Mouse (Mus musculus): ENCODE measurements around the gene Rem2. TPM values are rescaled to one million over a fixed set of nuclear protein-coding genes. Genes with fewer than 3 reads are reported as not detected.

Gene Rem2
- polyA plus RNA-seq, 1 experiment from 2014 or later = 2.1 TPM

GRCm38 (mm10) chr14:54499330-54499729, 23.4 kb downstream of the Rem2 start:
- no peak overlapping the region for H3K4me2 ChIP-seq
- 65% methylated on average over 2 of the region's 2 CpGs for whole genome bisulfite sequencing
- ATAC-seq (ENCODE audit: insufficient number of reproducible peaks, insufficient read depth, low FRiP score, low TSS enrichment, low read depth) = no peak

DNA sequence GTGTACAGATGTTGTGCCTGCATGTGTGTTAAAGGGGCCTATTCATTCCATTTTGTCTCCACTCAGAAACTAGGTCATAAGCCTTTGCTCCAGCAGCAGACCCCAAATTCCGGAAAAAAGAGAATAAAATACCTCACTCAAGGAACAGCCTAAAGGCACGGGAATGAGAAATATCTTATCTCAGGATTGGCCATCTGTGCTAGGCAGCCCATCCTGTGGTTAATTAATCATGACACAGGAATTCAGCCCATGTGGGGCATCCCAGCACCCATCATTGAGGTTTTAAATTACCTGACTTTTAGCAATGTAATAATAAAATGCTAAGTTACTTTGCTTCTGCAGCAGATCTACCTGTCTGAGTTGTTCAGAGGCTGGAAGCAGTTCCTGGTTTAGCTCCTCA, 25.5 kb downstream of the Rem2 start:
- H3K36me3 ChIP-seq = peaks cover 4% of the 10 kb centered on the region
- peaks cover 4% of the 10 kb centered on the region; the same call in 1 of the 2 replicates for H3K9me3 ChIP-seq
- WGBS = 57% methylated on average over 2 of the region's 2 CpGs
- no peak overlapping the region for H3K4me3 ChIP-seq
- no peak overlapping the region for H3K9ac ChIP-seq
- no peaks in the 10 kb centered on the region for H3K27me3 ChIP-seq
- H3K4me2 ChIP-seq = no peak overlapping the region
- H3K27ac ChIP-seq = no peak overlapping the region
- no peaks in the 10 kb centered on the region for H3K4me1 ChIP-seq
- ATAC-seq (ENCODE audit: insufficient number of reproducible peaks, insufficient read depth, low FRiP score, low TSS enrichment, low read depth) = no peak

More at GRCm38 (mm10) chr14:54499330-54499729, 23.4 kb downstream of the Rem2 start:
- Histone ChIP-seq H3K4me1 (no peaks in the 10 kb centered on the region), H3K27ac (no peak overlapping the region), H3K9me3 (peaks cover 4% of the 10 kb centered on the region; the same call in 1 of the 2 replicates), H3K4me3 (no peak overlapping the region), H3K36me3 (no peaks in the 10 kb centered on the region), H3K9ac (no peak overlapping the region), H3K27me3 (0 out of 2 replicates have a peak, but pooled peaks cover 3% of the 10 kb centered on the region)

- no peak overlapping the region for H3K4me2 ChIP-seq
- WGBS = 78% methylated on average over 2 of the region's 2 CpGs
- H3K27me3 ChIP-seq = no peaks in the 10 kb centered on the region
- H3K36me3 ChIP-seq = peaks cover 21% of the 10 kb centered on the region
- ATAC-seq (ENCODE audit: insufficient number of reproducible peaks, insufficient read depth, low FRiP score, low TSS enrichment, low read depth) = no peak
- H3K4me3 ChIP-seq = no peak overlapping the region
- H3K27ac ChIP-seq = no peak overlapping the region
- no peak overlapping the region for H3K9ac ChIP-seq
- H3K4me1 ChIP-seq = no peaks in the 10 kb centered on the region
- H3K9me3 ChIP-seq = peaks cover 4% of the 10 kb centered on the region; the same call in 1 of the 2 replicates
Observed at GRCm38 (mm10) chr14:54503092-54503491, 27.2 kb downstream of the Rem2 start.

GRCm38 (mm10) chr14:54509774-54510173, 33.9 kb downstream of the Rem2 start:
- Histone ChIP-seq H3K36me3 (peaks cover 88% of the 10 kb centered on the region), H3K4me2 (no peak overlapping the region), H3K4me1 (no peaks in the 10 kb centered on the region), H3K4me3 (no peak overlapping the region), H3K9ac (no peak overlapping the region), H3K27ac (no peak overlapping the region), H3K27me3 (no peaks in the 10 kb centered on the region), H3K9me3 (peaks cover 7% of the 10 kb centered on the region; the same call in 1 of the 2 replicates)
- 89% methylated on average over 9 of the region's 9 CpGs for WGBS
- ATAC-seq (ENCODE audit: insufficient number of reproducible peaks, insufficient read depth, low FRiP score, low TSS enrichment, low read depth) = no peak

GRCm38 (mm10) chr14:54516710-54517310, 40.9 kb downstream of the Rem2 start:
- peaks cover 35% of the 10 kb centered on the region for H3K36me3 ChIP-seq
- peaks cover 7% of the 10 kb centered on the region; the same call in 1 of the 2 replicates for H3K9me3 ChIP-seq
- WGBS = 4% methylated on average over 17 of the region's 17 CpGs
- no peaks in the 10 kb centered on the region for H3K27me3 ChIP-seq
- no peak overlapping the region; the same call in 1 of the 2 replicates for H3K27ac ChIP-seq
- peaks cover 20% of the 10 kb centered on the region for H3K4me1 ChIP-seq
- peak overlapping the region; percentile 82 for H3K9ac ChIP-seq
- ATAC-seq (ENCODE audit: insufficient number of reproducible peaks, insufficient read depth, low FRiP score, low TSS enrichment, low read depth) = peak; percentile 40
- H3K4me3 ChIP-seq = peak overlapping the region; percentile 68
- H3K4me2 ChIP-seq = peak overlapping the region; percentile 69

DNA sequence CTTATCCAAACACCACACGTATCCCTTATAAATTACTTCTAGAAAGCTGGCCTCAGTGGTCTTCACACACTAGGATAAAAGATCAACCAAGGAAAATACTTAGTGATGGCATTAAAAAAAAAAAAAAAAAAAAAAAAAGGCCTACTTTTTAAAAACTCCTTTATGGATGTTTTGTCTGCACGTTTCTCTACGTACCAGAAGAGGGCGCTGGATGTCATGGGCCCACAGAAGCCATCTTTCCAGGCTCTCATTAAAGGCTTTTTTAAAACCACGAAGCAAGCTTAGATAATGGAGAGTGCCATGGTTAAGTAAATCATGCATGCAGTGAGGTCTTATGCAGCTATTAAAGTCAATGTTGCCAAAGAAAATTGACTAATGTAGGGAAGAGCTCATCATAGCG, 47.7 kb downstream of the Rem2 start:
- H3K9me3 ChIP-seq = no peaks in the 10 kb centered on the region
- no peak overlapping the region for H3K27ac ChIP-seq
- H3K27me3 ChIP-seq = no peaks in the 10 kb centered on the region
- WGBS = 32% methylated on average over 6 of the region's 6 CpGs
- no peak for ATAC-seq (ENCODE audit: insufficient number of reproducible peaks, insufficient read depth, low FRiP score, low TSS enrichment, low read depth)
- peaks cover 16% of the 10 kb centered on the region for H3K4me1 ChIP-seq
- no peak overlapping the region for H3K4me2 ChIP-seq
- H3K4me3 ChIP-seq = no peak overlapping the region
- H3K9ac ChIP-seq = no peak overlapping the region
- H3K36me3 ChIP-seq = no peaks in the 10 kb centered on the region

GRCm38 (mm10) chr14:54527227-54528006, 51.5 kb downstream of the Rem2 start:
- Histone ChIP-seq H3K4me1 (peaks cover 16% of the 10 kb centered on the region), H3K9me3 (no peaks in the 10 kb centered on the region), H3K27me3 (no peaks in the 10 kb centered on the region), H3K4me2 (peak overlapping the region; percentile 86), H3K4me3 (peak overlapping the region; percentile 48), H3K36me3 (no peaks in the 10 kb centered on the region), H3K27ac (peak overlapping the region; percentile 72), H3K9ac (peak overlapping the region; percentile 70)
- ATAC-seq (ENCODE audit: insufficient number of reproducible peaks, insufficient read depth, low FRiP score, low TSS enrichment, low read depth) = 0 out of 2 replicates have a peak, but pooled peaks have one; percentile 71
- WGBS = under 1% methylated on average over 18 of the region's 18 CpGs

GRCm38 (mm10) chr14:54528007-54528393, 52.1 kb downstream of the Rem2 start:
- no peak for ATAC-seq (ENCODE audit: insufficient number of reproducible peaks, insufficient read depth, low FRiP score, low TSS enrichment, low read depth)
- Histone ChIP-seq H3K27ac (peak overlapping the region; percentile 72), H3K4me1 (peaks cover 16% of the 10 kb centered on the region), H3K4me2 (peak overlapping the region; percentile 86), H3K9me3 (no peaks in the 10 kb centered on the region), H3K4me3 (peak overlapping the region; percentile 48), H3K9ac (peak overlapping the region; percentile 70; the same call in 1 of the 2 replicates), H3K27me3 (no peaks in the 10 kb centered on the region), H3K36me3 (no peaks in the 10 kb centered on the region)
- WGBS = 10% methylated on average over 5 of the region's 5 CpGs

- Histone ChIP-seq H3K9ac (0 out of 2 replicates have a peak overlapping the region, but pooled peaks have one; percentile 16), H3K36me3 (no peaks in the 10 kb centered on the region), H3K27ac (peak overlapping the region; percentile 72; the same call in 1 of the 2 replicates), H3K27me3 (no peaks in the 10 kb centered on the region), H3K4me2 (peak overlapping the region; percentile 86), H3K9me3 (no peaks in the 10 kb centered on the region), H3K4me1 (peaks cover 16% of the 10 kb centered on the region), H3K4me3 (peak overlapping the region; percentile 48; the same call in 1 of the 2 replicates)
- 15% methylated on average over 17 of the region's 17 CpGs for WGBS
- peak; percentile 75; the same call in 1 of the 2 replicates for ATAC-seq (ENCODE audit: insufficient number of reproducible peaks, insufficient read depth, low FRiP score, low TSS enrichment, low read depth)
Observed at GRCm38 (mm10) chr14:54528446-54529111, 52.7 kb downstream of the Rem2 start.
